Mouse (Mus musculus) testis, adult 2 months (tissue): ENCODE results near the gene Sp4. TPM values are rescaled to one million over a fixed set of nuclear protein-coding genes. Genes with fewer than 3 reads are reported as not detected.
A peak's percentile ranks its signal among the peaks of the same experiment; 100 is the strongest.

ENCODE experiments used
- H3K27ac ChIP-seq: fragments of 200-500 bp; 2 replicates; pipeline ENCODE4 v1.5.1; 2012; ENCODE audit warnings: low read depth, low read length; ENCODE audit not compliant: control insufficient read depth, insufficient read depth
- H3K27me3 ChIP-seq: fragments of 200-500 bp; 2 replicates; pipeline ENCODE4 v1.6.1; 2012; ENCODE audit warnings: mild to moderate bottlenecking, low read length, moderate library complexity; ENCODE audit not compliant: control insufficient read depth, insufficient read depth
- H3K36me3 ChIP-seq: fragments of 200-500 bp; 2 replicates; pipeline ENCODE4 v1.6.1; 2012; ENCODE audit warnings: mild to moderate bottlenecking, low read length; ENCODE audit not compliant: control insufficient read depth, insufficient read depth
- H3K4me1 ChIP-seq: fragments of 200-500 bp; 2 replicates; pipeline ENCODE4 v1.6.1; 2012; ENCODE audit warnings: low read length; ENCODE audit not compliant: control insufficient read depth, insufficient read depth
- H3K4me3 ChIP-seq: fragments of 200-500 bp; 2 replicates; pipeline ENCODE4 v1.5.1; 2012; ENCODE audit warnings: low read depth, mild to moderate bottlenecking, low read length, moderate library complexity, mixed read lengths; ENCODE audit not compliant: control insufficient read depth
- CTCF ChIP-seq: fragments of 200-500 bp; IDR thresholded peaks from 2 replicates; pipeline ENCODE4 v1.5.1; 2012; ENCODE audit warnings: low read depth, mild to moderate bottlenecking, inconsistent platforms, low read length, moderate library complexity; ENCODE audit not compliant: control insufficient read depth, insufficient read depth, insufficient replicate concordance
- POLR2A ChIP-seq: fragments of 200-500 bp; IDR thresholded peaks from 2 replicates; pipeline ENCODE4 v1.6.1; 2012; ENCODE audit warnings: low read depth, mild to moderate bottlenecking, inconsistent platforms, low read length, moderate library complexity; ENCODE audit not compliant: control insufficient read depth
- polyA plus RNA-seq: library from polyadenylated mRNA; depleted of rRNA; stranded (reverse); fragments of >200 nt; gene quantifications from 2 replicates; pipeline ENCODE4 v1.2.3, GENCODE M21; 2012; rRNA removed

Gene Sp4
- 2.0 and 2.3 TPM in 2 replicates for polyA plus RNA-seq

GRCm38 (mm10) chr12:118301072-118301865, at the start of gene Sp4:
Sp4 (minus strand) TSS chr12:118301440.
- Histone ChIP-seq H3K4me1 (no peaks in the 10 kb centered on the region; the same call in 1 of the 2 replicates), H3K4me3 (peak within 1 kb of the TSS; percentile 88), H3K36me3 (no peaks in the 10 kb centered on the region), H3K27me3 (no peaks in the 10 kb centered on the region), H3K27ac (peak within 1 kb of the TSS; percentile 86)
- TF ChIP-seq CTCF, result no peak
- peak; percentile 59; the same call in 1 of the 2 replicates for TF ChIP-seq POLR2A

GRCm38 (mm10) chr12:118339107-118339506, 37.9 kb upstream of the Sp4 start:
- H3K36me3 ChIP-seq, result no peaks in the 10 kb centered on the region
- H3K4me1 ChIP-seq, result no peaks in the 10 kb centered on the region
- no peak for TF ChIP-seq CTCF
- no peak overlapping the region for H3K27ac ChIP-seq
- H3K4me3 ChIP-seq, result no peak overlapping the region
- no peaks in the 10 kb centered on the region for H3K27me3 ChIP-seq

GRCm38 (mm10) chr12:118338243-118338642, 37.0 kb upstream of the Sp4 start:
- Histone ChIP-seq H3K27me3 (no peaks in the 10 kb centered on the region), H3K27ac (no peak overlapping the region), H3K36me3 (no peaks in the 10 kb centered on the region), H3K4me1 (no peaks in the 10 kb centered on the region), H3K4me3 (no peak overlapping the region)
- TF ChIP-seq POLR2A (no peak), CTCF (no peak)

- no peak overlapping the region for H3K27ac ChIP-seq
- H3K27me3 ChIP-seq, result no peaks in the 10 kb centered on the region
- no peaks in the 10 kb centered on the region for H3K36me3 ChIP-seq
- no peaks in the 10 kb centered on the region for H3K4me1 ChIP-seq
- H3K4me3 ChIP-seq, result no peak overlapping the region
- TF ChIP-seq CTCF, result no peak
- TF ChIP-seq POLR2A, result no peak
These were observed 36.1 kb upstream of the Sp4 start for GRCm38 (mm10) chr12:118337291-118337690.

- Histone ChIP-seq H3K27me3 (no peaks in the 10 kb centered on the region), H3K4me3 (no peak overlapping the region), H3K36me3 (no peaks in the 10 kb centered on the region), H3K27ac (no peak overlapping the region), H3K4me1 (no peaks in the 10 kb centered on the region)
- TF ChIP-seq CTCF, result no peak
- TF ChIP-seq POLR2A, result no peak
These were observed 27.6 kb upstream of the Sp4 start for GRCm38 (mm10) chr12:118328739-118329249.

- no peaks in the 10 kb centered on the region for H3K4me1 ChIP-seq
- H3K36me3 ChIP-seq, result no peaks in the 10 kb centered on the region
These were observed 26.3 kb upstream of the Sp4 start for GRCm38 (mm10) chr12:118327566-118327965.

GRCm38 (mm10) chr12:118326161-118326560, 24.9 kb upstream of the Sp4 start:
- Histone ChIP-seq H3K27me3 (no peaks in the 10 kb centered on the region), H3K27ac (no peak overlapping the region), H3K4me1 (no peaks in the 10 kb centered on the region), H3K4me3 (no peak overlapping the region), H3K36me3 (no peaks in the 10 kb centered on the region)
- TF ChIP-seq POLR2A (no peak), CTCF (no peak)

More at GRCm38 (mm10) chr12:118327566-118327965, 26.3 kb upstream of the Sp4 start:
- Histone ChIP-seq H3K4me3 (no peak overlapping the region), H3K27ac (no peak overlapping the region), H3K27me3 (no peaks in the 10 kb centered on the region)
- TF ChIP-seq CTCF, result no peak
- TF ChIP-seq POLR2A, result no peak
